Mouse (Mus musculus) hindbrain, embryonic 12.5 days (tissue): ENCODE measurements around the gene Jmjd8. TPM values are rescaled to one million over a fixed set of nuclear protein-coding genes. Genes with fewer than 3 reads are reported as not detected.
"Not testable (repeated sequence)": the region's sequence is repeated elsewhere in the genome, so short reads cannot be mapped to it uniquely, and the experiment has no call there.

Source experiments
- ATAC-seq: fragments of 200-750 bp; cut with Nextera tagmentation; 2 replicates; pipeline ENCODE4 v1.8.0; 2017; ENCODE audit warnings: moderate TSS enrichment; ENCODE audit not compliant: low FRiP score
- H3K27ac ChIP-seq: fragments of 300-500 bp; sonication (generic); 2 replicates; pipeline ENCODE4 v1.5.1; 2016; ENCODE audit warnings: mild to moderate bottlenecking
- H3K27me3 ChIP-seq: fragments of 300-500 bp; sonication (generic); 2 replicates; pipeline ENCODE4 v1.6.1; 2016; ENCODE audit warnings: mild to moderate bottlenecking
- H3K36me3 ChIP-seq: fragments of 300-500 bp; sonication (generic); 2 replicates; pipeline ENCODE4 v1.6.1; 2016; ENCODE audit warnings: mild to moderate bottlenecking
- H3K4me1 ChIP-seq: fragments of 300-500 bp; sonication (generic); 2 replicates; pipeline ENCODE4 v1.6.1; 2016
- H3K4me2 ChIP-seq: fragments of 300-500 bp; sonication (generic); replicated peaks from 2 replicates; pipeline ENCODE4 v1.6.1; 2016; ENCODE audit warnings: mild to moderate bottlenecking
- H3K4me3 ChIP-seq: fragments of 300-500 bp; sonication (generic); 2 replicates; pipeline ENCODE4 v1.5.1; 2016; ENCODE audit warnings: mild to moderate bottlenecking
- H3K9ac ChIP-seq: fragments of 300-500 bp; sonication (generic); 2 replicates; pipeline ENCODE4 v1.6.1; 2016; ENCODE audit warnings: mild to moderate bottlenecking, moderate library complexity
- H3K9me3 ChIP-seq: fragments of 300-500 bp; sonication (generic); replicated peaks from 2 replicates; pipeline ENCODE4 v1.6.1; 2016; ENCODE audit warnings: mild to moderate bottlenecking
- WGBS: fragments of 180-500 bp; shearing (Covaris S2); methylation state at CpG from one replicate; pipeline ENCODE4 v1.1.7; 2016; 5-methylcytosine and 5-hydroxymethylcytosine counted together
- polyA plus RNA-seq: library from polyadenylated mRNA; unstranded; fragments of >200 nt; fragmentation: Nextera tagmentation; extraction: Ambion mirVana; gene quantifications from 2 replicates; pipeline ENCODE4 v1.2.1, GENCODE M21; 2016

Jmjd8 gene
- polyA plus RNA-seq, 1 experiment from 2014 or later = 64.7 TPM

- H3K27me3 ChIP-seq = no peaks in the 10 kb centered on the region
- peak overlapping the region; percentile 73 for H3K9ac ChIP-seq
- H3K27ac ChIP-seq = peak overlapping the region; percentile 93
- 39% methylated on average over 17 of the region's 17 CpGs for WGBS
- H3K9me3 ChIP-seq = no peaks in the 10 kb centered on the region
- peak overlapping the region; percentile 76 for H3K4me3 ChIP-seq
- no peaks in the 10 kb centered on the region for H3K36me3 ChIP-seq
- peaks cover 61% of the 10 kb centered on the region for H3K4me1 ChIP-seq
- ATAC-seq = no peak
- H3K4me2 ChIP-seq = peak overlapping the region; percentile 92
Observed at GRCm38 (mm10) chr17:25794998-25795397, 33.7 kb upstream of the Jmjd8 start.

- H3K27ac ChIP-seq = peak within 1 kb of the TSS; percentile 93
- H3K4me2 ChIP-seq = peak within 1 kb of the TSS; percentile 92
- no peak for ATAC-seq
- no peaks in the 10 kb centered on the region for H3K36me3 ChIP-seq
- no peaks in the 10 kb centered on the region for H3K9me3 ChIP-seq
- peak within 1 kb of the TSS; percentile 76 for H3K4me3 ChIP-seq
- 4% methylated on average over 6 of the region's 6 CpGs for WGBS
- H3K27me3 ChIP-seq = no peaks in the 10 kb centered on the region
- H3K9ac ChIP-seq = peak within 1 kb of the TSS; percentile 73
- peaks cover 58% of the 10 kb centered on the region for H3K4me1 ChIP-seq
Observed at GRCm38 (mm10) chr17:25795609-25796092, 33.0 kb upstream of the Jmjd8 start, which contains the start of gene AC134908.4. Gene AC134908.4, minus strand, starts transcription at chr17:25795659.

- no peaks in the 10 kb centered on the region for H3K36me3 ChIP-seq
- peak overlapping the region; percentile 92 for H3K4me2 ChIP-seq
- no peaks in the 10 kb centered on the region for H3K9me3 ChIP-seq
- no peak for ATAC-seq
- peaks cover 53% of the 10 kb centered on the region for H3K4me1 ChIP-seq
- H3K4me3 ChIP-seq = peak overlapping the region; percentile 76
- 1% methylated on average over 37 of the region's 37 CpGs for WGBS
- no peaks in the 10 kb centered on the region for H3K27me3 ChIP-seq
- peak overlapping the region; percentile 73 for H3K9ac ChIP-seq
- peak overlapping the region; percentile 93 for H3K27ac ChIP-seq
Observed at GRCm38 (mm10) chr17:25796211-25796771, 32.4 kb upstream of the Jmjd8 start.

GRCm38 (mm10) chr17:25796951-25797369, 31.7 kb upstream of the Jmjd8 start, which contains the start of gene Metrn:
Gene Metrn, minus strand, starts transcription at chr17:25797136.
- Histone ChIP-seq H3K36me3 (no peaks in the 10 kb centered on the region), H3K4me2 (peak within 1 kb of the TSS; percentile 92), H3K27me3 (no peaks in the 10 kb centered on the region), H3K27ac (peak within 1 kb of the TSS; percentile 93), H3K9ac (peak within 1 kb of the TSS; percentile 73), H3K9me3 (no peaks in the 10 kb centered on the region), H3K4me3 (peak within 1 kb of the TSS; percentile 76), H3K4me1 (peaks cover 51% of the 10 kb centered on the region)
- peak; percentile 70 for ATAC-seq
- WGBS = 0% methylated on average over 35 of the region's 35 CpGs

GRCm38 (mm10) chr17:25801029-25801428, 27.6 kb upstream of the Jmjd8 start:
- H3K9ac ChIP-seq = no peak overlapping the region
- H3K27me3 ChIP-seq = no peaks in the 10 kb centered on the region; the same call in 1 of the 2 replicates
- no peaks in the 10 kb centered on the region for H3K36me3 ChIP-seq
- no peak for ATAC-seq
- H3K4me3 ChIP-seq = no peak overlapping the region
- H3K27ac ChIP-seq = no peak overlapping the region
- no peak overlapping the region for H3K4me2 ChIP-seq
- peaks cover 40% of the 10 kb centered on the region for H3K4me1 ChIP-seq
- 7% methylated on average over 6 of the region's 6 CpGs for WGBS
- H3K9me3 ChIP-seq = no peaks in the 10 kb centered on the region

- Histone ChIP-seq H3K4me2 (peak overlapping the region; percentile 39), H3K27me3 (no peaks in the 10 kb centered on the region; the same call in 1 of the 2 replicates), H3K4me1 (peaks cover 29% of the 10 kb centered on the region), H3K4me3 (no peak overlapping the region; the same call in 1 of the 2 replicates), H3K36me3 (no peaks in the 10 kb centered on the region), H3K27ac (peak overlapping the region; percentile 94), H3K9ac (peak overlapping the region; percentile 28), H3K9me3 (no peaks in the 10 kb centered on the region)
- 4% methylated on average over 10 of the region's 10 CpGs for WGBS
- ATAC-seq = peak; percentile 93
Observed at GRCm38 (mm10) chr17:25802825-25803517, 25.7 kb upstream of the Jmjd8 start.

GRCm38 (mm10) chr17:25806507-25806906, 22.2 kb upstream of the Jmjd8 start:
- peaks cover 5% of the 10 kb centered on the region for H3K27me3 ChIP-seq
- 82% methylated on average over 4 of the region's 4 CpGs for WGBS
- H3K27ac ChIP-seq = no peak overlapping the region
- no peak overlapping the region for H3K4me2 ChIP-seq
- no peaks in the 10 kb centered on the region for H3K9me3 ChIP-seq
- H3K9ac ChIP-seq = no peak overlapping the region
- H3K4me3 ChIP-seq = no peak overlapping the region
- no peaks in the 10 kb centered on the region for H3K36me3 ChIP-seq
- H3K4me1 ChIP-seq = peaks cover 53% of the 10 kb centered on the region
- no peak for ATAC-seq

- not testable (repeated sequence) for H3K4me3 ChIP-seq, ATAC-seq, H3K4me2 ChIP-seq, H3K36me3 ChIP-seq, H3K27ac ChIP-seq, H3K9ac ChIP-seq, H3K9me3 ChIP-seq
- Histone ChIP-seq H3K4me1 (peaks cover 49% of the 10 kb centered on the region), H3K27me3 (peaks cover 13% of the 10 kb centered on the region)
- 53% methylated on average over 2 of the region's 2 CpGs for WGBS
Observed at GRCm38 (mm10) chr17:25807452-25807851, 21.2 kb upstream of the Jmjd8 start.

GRCm38 (mm10) chr17:25808028-25808427, 20.6 kb upstream of the Jmjd8 start:
- H3K4me1 ChIP-seq = peaks cover 47% of the 10 kb centered on the region

GRCm38 (mm10) chr17:25808789-25809605, 19.7 kb upstream of the Jmjd8 start, which contains the start of gene Fbxl16:
Gene Fbxl16, plus strand, starts transcription at chr17:25809085.
- Histone ChIP-seq H3K4me3 (peak within 1 kb of the TSS; percentile 86), H3K4me2 (peak within 1 kb of the TSS; percentile 84), H3K9me3 (no peaks in the 10 kb centered on the region), H3K36me3 (no peaks in the 10 kb centered on the region), H3K27ac (peak within 1 kb of the TSS; percentile 98), H3K4me1 (peaks cover 46% of the 10 kb centered on the region), H3K9ac (peak within 1 kb of the TSS; percentile 92), H3K27me3 (peaks cover 16% of the 10 kb centered on the region)
- WGBS = under 1% methylated on average over 70 of the region's 100 CpGs
- peak; percentile 85 for ATAC-seq

More at GRCm38 (mm10) chr17:25808028-25808427, 20.6 kb upstream of the Jmjd8 start:
- H3K36me3 ChIP-seq = no peaks in the 10 kb centered on the region
- ATAC-seq = no peak
- H3K9ac ChIP-seq = peak overlapping the region; percentile 92
- peak overlapping the region; percentile 86 for H3K4me3 ChIP-seq
- 38% methylated on average over 5 of the region's 5 CpGs for WGBS
- H3K27ac ChIP-seq = peak overlapping the region; percentile 98
- H3K27me3 ChIP-seq = peaks cover 16% of the 10 kb centered on the region
- peak overlapping the region; percentile 84 for H3K4me2 ChIP-seq
- H3K9me3 ChIP-seq = no peaks in the 10 kb centered on the region

- Histone ChIP-seq H3K27me3 (peaks cover 16% of the 10 kb centered on the region), H3K4me1 (peaks cover 43% of the 10 kb centered on the region), H3K4me2 (peak overlapping the region; percentile 84), H3K36me3 (no peaks in the 10 kb centered on the region), H3K9me3 (no peaks in the 10 kb centered on the region), H3K27ac (peak overlapping the region; percentile 98), H3K4me3 (peak overlapping the region; percentile 86), H3K9ac (peak overlapping the region; percentile 92)
- 4% methylated on average over 25 of the region's 25 CpGs for WGBS
- ATAC-seq = peak; percentile 78
Observed at GRCm38 (mm10) chr17:25809606-25810340, 18.9 kb upstream of the Jmjd8 start.
